Mouse (Mus musculus) granulocyte monocyte progenitor cell, adult 5-6 weeks (primary cell): ENCODE results near the gene Bcas3. TPM values are rescaled to one million over a fixed set of nuclear protein-coding genes. Genes with fewer than 3 reads are reported as not detected.
A peak's percentile ranks its signal among the peaks of the same experiment; 100 is the strongest.

ENCODE experiments used
- ATAC-seq: replicated peaks from 2 replicates; pipeline ENCODE4 v1.8.0; 2016; ENCODE audit warnings: mild to moderate bottlenecking, moderate TSS enrichment, inconsistent platforms; ENCODE audit not compliant: poor library complexity, severe bottlenecking
- total RNA-seq, 2 experiments: library from RNA; stranded (forward) in 1 of 2; stranded (reverse) in 1 of 2; fragments of 200-712, 200-1000 nt in 1 of 2; fragments of >200 nt in 1 of 2; fragmentation: Nextera tagmentation in 1 of 2; gene quantifications; 2 replicates each; pipeline ENCODE4 v1.2.3; 2014 to 2017

Gene Bcas3
- total RNA-seq, 2 experiments from 2014 or later: 17.6 to 30.7 TPM

DNA sequence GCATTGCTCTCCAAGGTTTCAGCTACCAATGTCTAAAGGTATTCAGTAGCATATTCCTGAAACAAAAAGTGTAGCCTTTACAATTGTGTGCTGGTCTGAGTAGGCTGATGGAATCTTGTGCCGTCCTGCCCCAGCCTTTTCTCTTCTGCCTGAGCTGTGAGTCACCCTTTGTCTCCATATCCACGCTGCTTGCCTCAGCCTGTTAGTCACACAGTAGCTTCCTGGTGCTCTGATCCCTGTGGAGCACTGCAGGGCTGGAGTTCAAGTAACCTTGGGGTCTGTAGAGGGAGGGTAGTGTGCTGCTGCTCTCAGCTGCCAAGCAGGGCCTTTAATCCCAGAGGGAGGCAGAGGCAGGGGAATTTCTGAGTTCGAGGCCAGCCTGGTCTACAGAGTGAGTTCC is 14.9 kb downstream of the Bcas3 start:
- ATAC-seq: no peak

- no peak for ATAC-seq
These were observed 26.1 kb downstream of the Bcas3 start for GRCm38 (mm10) chr11:85379091-85379490.

DNA sequence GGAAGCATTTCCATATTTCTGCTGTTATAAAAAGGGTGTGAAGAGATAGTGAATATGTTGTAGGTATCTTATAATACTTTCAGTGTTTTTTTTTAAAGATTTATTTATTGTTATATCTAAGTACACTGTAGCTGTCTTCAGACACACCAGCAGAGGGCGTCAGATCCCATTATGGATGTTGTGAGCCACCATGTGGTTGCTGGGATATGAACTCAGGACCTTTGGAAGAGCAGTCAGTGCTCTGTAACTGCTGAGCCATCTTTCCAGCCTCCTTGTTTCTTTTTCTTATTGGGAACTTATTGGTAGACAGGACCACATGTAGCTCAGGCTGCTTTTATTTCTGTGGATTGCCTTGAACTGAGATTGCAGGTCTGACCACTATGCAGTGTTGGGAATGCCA is 27.1 kb downstream of the Bcas3 start:
- ATAC-seq: no peak

DNA sequence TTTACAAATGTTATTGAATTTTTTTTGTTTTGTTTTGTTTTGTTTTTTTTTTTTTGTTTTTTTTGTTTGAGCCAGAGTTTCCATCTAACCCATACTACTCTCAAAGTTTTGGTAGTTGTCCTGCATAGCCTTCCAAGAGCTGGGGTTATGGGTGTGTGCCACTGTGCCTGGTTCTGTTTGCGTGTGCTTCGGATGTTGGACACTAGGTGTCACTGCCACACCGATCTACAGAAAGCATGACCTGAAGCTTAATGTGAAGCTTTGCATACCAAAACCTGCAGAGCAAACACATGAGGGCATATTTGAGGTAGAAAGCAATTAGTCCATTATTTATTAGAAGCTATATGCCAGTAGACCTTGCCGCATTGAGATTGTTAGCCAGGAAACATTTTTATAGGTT is 29.1 kb downstream of the Bcas3 start:
- ATAC-seq: peak; percentile 71

GRCm38 (mm10) chr11:85383975-85384821 is 31.2 kb downstream of the Bcas3 start:
- no peak for ATAC-seq

- ATAC-seq: no peak
These were observed 39.4 kb downstream of the Bcas3 start for GRCm38 (mm10) chr11:85392179-85392863.

DNA sequence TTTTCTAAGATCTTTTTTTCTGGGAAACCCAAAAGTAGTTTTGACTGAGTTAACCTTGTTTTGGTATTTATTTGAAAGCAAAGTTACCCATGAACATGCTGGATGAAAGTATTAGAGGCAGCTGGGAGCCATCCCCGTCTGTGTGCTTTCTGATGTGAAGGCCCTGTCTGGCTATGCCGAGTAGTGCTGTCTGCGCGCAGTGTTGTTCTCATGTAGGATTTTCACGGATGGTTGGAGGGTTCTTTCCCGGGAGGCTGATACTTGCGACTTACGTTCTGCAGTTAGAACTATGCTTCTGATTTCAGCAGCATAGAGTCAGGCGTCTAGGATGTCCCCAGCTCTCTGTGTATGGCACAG is 39.9 kb downstream of the Bcas3 start:
- no peak for ATAC-seq

DNA sequence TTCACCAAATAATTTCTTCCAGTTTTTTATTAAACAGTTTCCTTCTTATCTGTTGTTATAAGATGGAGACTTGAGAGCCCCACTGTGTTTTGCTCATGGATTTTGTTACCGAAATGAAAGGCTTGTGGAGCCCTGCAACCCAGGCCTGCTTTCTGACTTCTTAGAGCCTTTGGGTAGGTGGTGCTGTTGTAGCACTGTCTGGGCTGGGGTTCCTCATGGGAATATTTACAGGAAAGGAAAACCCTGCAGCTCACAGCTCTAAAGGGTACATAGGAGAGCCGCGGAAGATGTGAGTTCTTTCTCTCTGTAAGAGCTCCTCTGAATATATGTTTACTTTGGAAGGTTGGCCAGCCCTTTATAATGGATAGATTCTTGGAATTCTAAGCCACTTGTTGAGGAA is 41.0 kb downstream of the Bcas3 start:
- ATAC-seq: no peak

- no peak for ATAC-seq
These were observed 42.4 kb downstream of the Bcas3 start for GRCm38 (mm10) chr11:85395361-85395760.

DNA sequence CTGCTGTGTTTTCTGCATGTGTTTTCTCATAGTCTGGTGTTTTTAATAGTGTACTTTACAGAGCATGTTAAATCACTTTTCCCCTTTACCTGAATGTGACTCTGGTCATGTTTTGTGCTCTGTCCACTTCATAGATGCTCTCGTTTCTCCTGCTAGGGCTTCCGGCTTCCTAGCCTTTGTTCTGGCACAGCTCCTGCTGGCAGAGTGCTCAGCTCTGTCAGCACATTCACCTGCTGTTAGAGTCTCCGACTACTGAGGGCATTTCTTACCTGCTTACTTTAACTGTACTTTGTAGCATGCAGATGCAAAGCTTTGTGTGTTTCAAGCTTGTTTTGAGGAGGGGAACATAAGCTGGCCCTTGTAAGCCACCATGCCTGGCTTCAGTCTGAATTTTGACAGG is 53.6 kb downstream of the Bcas3 start:
- no peak for ATAC-seq

DNA sequence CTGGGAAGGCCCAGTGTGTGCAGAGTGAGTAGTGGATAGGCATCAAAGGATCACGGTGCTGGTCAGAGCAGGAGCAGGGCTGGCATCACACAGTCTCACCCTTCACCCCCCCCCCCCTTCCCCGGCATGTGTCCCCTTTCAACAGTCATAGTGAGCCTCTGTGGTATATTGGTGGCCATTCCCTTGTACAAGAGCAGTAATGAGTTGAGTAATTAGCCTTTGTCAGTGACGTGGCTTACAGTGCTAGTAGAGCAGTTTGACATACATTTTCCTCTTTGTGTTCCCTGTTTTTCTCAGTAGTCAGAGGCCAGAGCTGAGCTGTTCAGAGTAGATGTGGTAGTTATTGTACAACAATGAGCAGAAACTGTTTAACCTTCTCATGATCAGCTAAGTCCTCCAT is 54.7 kb downstream of the Bcas3 start:
- ATAC-seq: no peak

DNA sequence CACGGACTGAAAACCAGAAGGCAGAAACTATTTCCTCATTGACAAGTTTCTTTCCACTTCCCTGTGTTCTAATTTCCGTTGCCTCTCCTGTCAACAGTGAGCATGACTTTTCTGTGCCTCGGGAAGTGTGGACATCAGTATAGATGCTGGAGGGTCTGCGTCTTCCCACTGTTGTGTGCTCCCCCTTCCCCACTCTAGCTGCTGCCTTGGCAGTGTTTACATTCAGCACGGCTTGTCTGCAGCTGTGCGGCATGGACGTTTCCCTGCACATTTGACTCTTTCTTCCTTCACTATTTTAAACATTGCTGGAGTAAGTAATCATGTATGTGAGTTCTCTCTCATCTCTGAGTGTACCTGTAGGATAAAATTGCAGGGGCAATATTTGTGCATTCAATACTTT is 59.4 kb downstream of the Bcas3 start:
- no peak for ATAC-seq

DNA sequence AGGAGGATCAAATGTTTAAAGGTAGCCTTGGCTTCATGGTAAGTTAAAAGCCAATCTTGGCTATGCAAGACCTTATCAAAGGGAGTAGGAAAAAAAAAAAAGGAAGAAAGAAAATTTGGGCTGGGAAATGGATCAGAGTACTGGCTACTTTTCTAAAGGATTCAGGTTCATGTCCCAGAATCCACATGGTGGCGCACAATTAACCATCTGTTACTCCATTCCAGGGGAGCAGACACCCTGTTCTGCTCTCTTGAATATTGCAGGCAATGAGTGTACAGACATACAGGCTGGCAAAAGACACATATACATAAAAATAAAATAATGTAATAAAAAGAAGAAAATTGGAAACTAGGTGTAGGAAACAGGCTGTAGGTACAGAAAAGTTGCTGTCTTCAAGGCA is 61.5 kb downstream of the Bcas3 start:
- ATAC-seq: no peak

DNA sequence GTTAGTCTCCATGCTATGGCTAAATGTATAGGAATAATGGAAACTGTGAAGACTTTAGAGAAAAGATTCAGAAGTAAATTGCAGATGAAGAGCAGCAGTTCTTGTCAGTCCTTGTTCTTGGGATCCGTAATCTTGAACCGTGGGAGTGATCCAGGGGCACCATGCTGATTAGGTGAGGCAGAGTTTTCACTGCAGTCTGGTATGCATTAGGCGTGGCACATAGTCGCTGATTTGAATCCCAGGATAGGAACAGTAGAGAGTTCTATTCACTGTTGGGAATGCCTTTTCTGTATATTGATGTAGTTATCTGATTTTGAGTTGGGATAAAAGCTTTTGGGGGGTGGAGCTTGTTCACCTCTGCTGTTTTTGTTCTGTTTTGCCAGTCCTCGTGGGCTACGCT is 74.4 kb downstream of the Bcas3 start:
- no peak for ATAC-seq

DNA sequence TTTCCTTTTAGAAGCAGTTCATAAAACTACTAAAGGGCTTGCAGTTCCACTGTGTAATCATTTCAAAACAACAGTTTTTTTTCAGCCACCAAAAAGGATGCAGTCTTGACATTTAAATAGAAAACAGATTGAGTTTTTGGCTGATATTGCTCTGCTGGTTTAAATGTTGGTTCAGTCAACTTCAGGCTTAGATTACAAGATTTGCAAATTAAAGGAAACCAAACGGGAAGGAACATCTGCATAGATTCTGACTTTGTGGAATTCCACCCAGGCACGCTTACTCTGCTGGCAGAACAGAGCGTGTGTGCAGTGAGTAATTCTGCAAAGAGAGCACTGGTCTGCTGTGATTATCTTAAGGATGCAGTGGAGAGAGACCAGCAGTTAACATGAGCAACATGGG is 75.3 kb downstream of the Bcas3 start:
- no peak for ATAC-seq

- ATAC-seq: no peak
These were observed 77.9 kb downstream of the Bcas3 start for GRCm38 (mm10) chr11:85430743-85431448.

DNA sequence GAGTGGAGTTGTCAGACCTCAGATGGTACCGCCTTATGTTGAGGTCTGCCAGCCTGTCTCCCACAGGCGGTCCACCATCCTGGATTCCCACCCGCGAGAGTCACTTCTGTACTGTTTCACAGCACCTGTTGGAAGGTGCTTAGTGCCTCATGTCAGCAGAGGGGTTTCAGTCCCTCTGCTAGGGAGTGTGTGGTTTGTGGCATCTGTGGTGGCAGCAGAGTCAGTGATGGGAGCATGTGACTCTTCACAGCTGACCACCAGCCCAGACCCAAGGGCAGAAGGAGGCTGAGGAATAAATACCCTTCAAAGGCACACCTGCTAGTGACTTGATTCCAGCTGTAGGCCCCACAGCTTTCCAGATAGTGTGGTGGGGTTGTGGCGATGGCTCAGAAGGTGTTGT is 94.4 kb downstream of the Bcas3 start:
- no peak for ATAC-seq

DNA sequence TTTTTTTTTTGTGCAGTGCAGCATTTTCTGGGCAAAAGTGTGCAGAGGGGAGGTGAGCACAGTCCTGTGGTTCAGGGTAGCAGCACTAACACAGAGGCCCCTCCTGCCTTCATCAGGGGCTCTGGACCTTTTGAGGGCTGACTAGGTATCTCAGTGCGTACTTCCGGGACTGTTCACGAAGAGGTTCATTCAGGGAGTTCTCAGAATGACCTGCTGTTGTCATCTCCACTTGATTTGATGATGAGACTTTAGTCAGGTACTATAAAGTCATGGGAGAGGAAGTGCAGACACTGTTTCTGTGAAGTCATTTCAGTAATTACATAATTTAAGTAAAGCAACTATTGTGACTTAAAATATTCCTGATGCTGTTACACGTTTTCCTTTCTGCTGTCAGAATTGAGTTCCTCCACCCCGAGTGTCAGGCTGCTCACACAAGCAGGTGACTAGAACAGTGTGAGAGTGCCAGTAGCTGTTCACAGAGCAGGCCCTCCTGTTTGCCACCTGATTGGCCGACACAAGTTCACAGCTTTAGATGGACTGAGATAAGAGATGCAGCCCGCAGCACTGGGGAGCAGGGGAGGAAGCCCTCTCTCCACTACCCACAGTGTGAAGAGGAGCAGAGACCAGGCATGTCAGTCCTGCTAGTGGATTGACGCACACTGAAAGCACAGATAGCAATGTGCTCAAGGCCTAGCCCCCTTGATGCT is 100.8 kb downstream of the Bcas3 start:
- ATAC-seq: no peak

- ATAC-seq: no peak
These were observed 101.3 kb downstream of the Bcas3 start for GRCm38 (mm10) chr11:85454305-85454682.

- ATAC-seq: no peak
These were observed 108.6 kb downstream of the Bcas3 start for GRCm38 (mm10) chr11:85461536-85461935.

- no peak for ATAC-seq
These were observed 116.6 kb downstream of the Bcas3 start for GRCm38 (mm10) chr11:85469526-85469925.
